Mouse (Mus musculus) myocyte (in vitro differentiated cells): ENCODE data around the gene Hbb-y.

Experiments used
- CEBPB ChIP-seq: IDR thresholded peaks from 2 replicates; pipeline ENCODE4 v1.6.1; 2011; ENCODE audit warnings: mild to moderate bottlenecking, moderate library complexity; ENCODE audit not compliant: poor library complexity, insufficient read depth, severe bottlenecking
- MYOD1 ChIP-seq, 3 experiments: IDR thresholded peaks; one replicate each; pipeline ENCODE4 v1.6.1; 2011; ENCODE audit warnings: control low read depth in 2 of 3, low read depth in 2 of 3, mild to moderate bottlenecking in 2 of 3, moderate library complexity in 1 of 3; ENCODE audit not compliant: insufficient read length in 2 of 3, control insufficient read depth in 1 of 3

- TF ChIP-seq CEBPB (no peak), MYOD1 (IDR thresholded peaks at IDR 0.05; ENCODE audit: control insufficient read depth in 1 of 3, insufficient read length in 2 of 3, low read depth in 2 of 3) (no peak)
These were observed 24.1 kb upstream of the Hbb-y start for GRCm38 (mm10) chr7:103877093-103877492.
